Mouse (Mus musculus) cortical plate, adult 2 months (tissue): ENCODE results near the gene Zbtb38. TPM values are rescaled to one million over a fixed set of nuclear protein-coding genes. Genes with fewer than 3 reads are reported as not detected.
A peak's percentile ranks its signal among the peaks of the same experiment; 100 is the strongest.
"Not testable (repeated sequence)": the region's sequence is repeated elsewhere in the genome, so short reads cannot be mapped to it uniquely, and the experiment has no call there.

Experiments
- H3K27ac ChIP-seq: fragments of 200-500 bp; 2 replicates; pipeline ENCODE4 v1.5.1; 2012; ENCODE audit warnings: low read length, control low read depth, inconsistent platforms; ENCODE audit not compliant: insufficient read depth
- H3K4me1 ChIP-seq: fragments of 200-500 bp; 2 replicates; pipeline ENCODE4 v1.6.1; 2011; ENCODE audit warnings: low read length; ENCODE audit not compliant: control insufficient read depth, insufficient read depth
- H3K4me3 ChIP-seq: fragments of 200-500 bp; 2 replicates; pipeline ENCODE4 v1.5.1; 2011; ENCODE audit warnings: mild to moderate bottlenecking, low read length, control low read depth; ENCODE audit not compliant: insufficient read depth
- CTCF ChIP-seq: fragments of 200-500 bp; IDR thresholded peaks from 2 replicates; pipeline ENCODE4 v1.5.1; 2011; ENCODE audit warnings: mild to moderate bottlenecking, control low read depth, low read length; ENCODE audit not compliant: insufficient read depth; ENCODE audit errors: extremely low read depth
- POLR2A ChIP-seq: fragments of 200-500 bp; IDR thresholded peaks from 2 replicates; pipeline ENCODE4 v1.6.1; 2011; ENCODE audit warnings: mild to moderate bottlenecking, low read length, control low read depth; ENCODE audit not compliant: insufficient read depth; ENCODE audit errors: extremely low read depth
- polyA plus RNA-seq: library from polyadenylated mRNA; depleted of rRNA; stranded (reverse); fragments of >200 nt; gene quantifications from 2 replicates; pipeline ENCODE4 v1.2.3, GENCODE M21; 2012

The Zbtb38 gene
- polyA plus RNA-seq, 1 experiment: 19.1 TPM

DNA sequence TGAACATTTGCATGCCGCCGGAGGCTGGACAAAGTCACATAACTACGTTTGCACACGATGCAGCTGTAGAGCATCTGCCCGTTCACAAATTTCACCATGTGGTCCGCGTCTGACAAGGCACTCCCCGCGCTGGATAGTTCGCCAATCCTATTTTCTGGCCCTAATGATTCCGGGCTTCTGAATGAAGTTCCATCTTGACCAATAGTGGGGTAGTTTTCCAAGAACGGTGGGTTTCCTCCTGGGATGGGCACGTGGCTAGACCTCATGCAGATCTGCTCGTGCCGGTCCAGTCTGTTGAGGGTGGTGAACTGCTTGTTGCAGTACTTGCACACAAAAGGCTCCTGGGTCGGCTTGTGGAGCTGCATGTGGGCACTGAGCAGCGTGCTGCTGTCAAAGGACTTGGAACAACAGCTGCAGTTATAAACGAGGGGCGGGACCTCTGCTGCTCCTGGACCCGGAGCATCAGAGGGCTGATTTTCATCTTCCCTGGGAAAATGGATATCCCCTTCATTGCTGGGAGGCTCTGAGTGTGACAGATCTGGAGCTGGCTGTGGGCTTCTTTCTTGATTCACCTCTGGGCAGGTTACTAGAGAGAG is 64.9 kb downstream of the Zbtb38 start:
- TF ChIP-seq CTCF: no peak
- Histone ChIP-seq H3K4me3 (no peak overlapping the region), H3K27ac (no peak overlapping the region), H3K4me1 (peaks cover 4% of the 10 kb centered on the region; the same call in 1 of the 2 replicates)

DNA sequence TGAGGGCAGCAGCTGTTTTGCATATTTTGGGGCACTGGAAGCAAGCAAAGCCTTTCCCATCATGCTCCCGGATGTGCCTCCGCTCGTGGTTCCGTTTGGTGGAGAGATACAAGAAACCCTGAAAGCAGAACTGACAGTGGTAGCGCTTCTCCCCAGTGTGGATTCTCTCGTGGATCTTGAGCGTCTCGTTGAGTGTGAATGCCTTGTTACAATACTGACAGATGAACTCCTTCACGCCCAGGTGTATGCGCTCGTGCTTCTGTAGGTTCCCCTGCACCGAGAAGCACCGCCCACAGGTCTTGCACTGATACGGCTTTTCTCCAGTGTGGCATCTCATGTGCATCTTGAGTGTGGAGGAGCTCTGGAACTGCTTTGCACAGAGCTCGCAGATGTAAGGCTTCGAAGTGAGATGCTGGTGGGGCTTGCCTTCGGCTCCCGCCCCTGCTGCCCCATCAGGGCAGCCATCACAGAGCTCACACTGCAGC is 67.0 kb downstream of the Zbtb38 start:
- TF ChIP-seq CTCF (no peak), POLR2A (no peak)
- Histone ChIP-seq H3K27ac (no peak overlapping the region), H3K4me3 (no peak overlapping the region), H3K4me1 (peaks cover 4% of the 10 kb centered on the region; the same call in 1 of the 2 replicates)

DNA sequence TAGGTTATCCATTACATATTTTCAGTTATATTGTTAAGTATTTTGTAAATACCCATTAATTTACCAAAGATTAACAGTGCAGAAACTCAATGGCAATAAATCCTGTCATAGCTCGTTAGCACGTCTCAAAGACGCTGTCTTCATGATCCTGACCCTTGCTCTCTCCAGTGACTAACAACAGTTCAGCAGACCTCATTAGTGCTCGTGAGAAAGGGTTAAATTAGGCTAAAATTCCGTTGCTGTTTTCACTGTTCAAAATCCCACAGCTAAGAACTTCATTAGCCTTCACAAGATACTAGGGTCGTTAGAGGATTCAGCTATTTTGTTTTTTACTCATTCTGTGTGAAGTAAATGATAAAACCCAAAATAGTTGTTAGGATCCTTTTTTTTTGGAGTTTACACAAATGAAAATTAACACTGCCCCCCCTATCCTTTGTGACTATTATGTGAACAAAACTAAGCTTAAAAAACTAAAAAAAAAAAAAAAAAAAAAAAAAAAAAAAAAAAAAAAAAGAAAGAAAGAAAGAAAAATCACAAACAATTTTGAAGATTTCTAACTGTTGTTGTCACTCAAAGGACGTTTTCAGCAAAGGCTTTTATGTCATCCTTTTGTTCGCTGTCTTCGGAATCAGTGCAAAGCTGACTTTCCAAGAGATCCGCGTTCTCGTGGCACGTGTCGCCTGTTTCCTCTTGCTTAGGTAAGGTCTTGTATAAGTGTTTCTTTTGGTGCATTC is 67.6 kb downstream of the Zbtb38 start:
- H3K27ac ChIP-seq: no peak overlapping the region
- H3K4me3 ChIP-seq: no peak overlapping the region
- peaks cover 4% of the 10 kb centered on the region; the same call in 1 of the 2 replicates for H3K4me1 ChIP-seq
- TF ChIP-seq POLR2A: no peak
- no peak for TF ChIP-seq CTCF

DNA sequence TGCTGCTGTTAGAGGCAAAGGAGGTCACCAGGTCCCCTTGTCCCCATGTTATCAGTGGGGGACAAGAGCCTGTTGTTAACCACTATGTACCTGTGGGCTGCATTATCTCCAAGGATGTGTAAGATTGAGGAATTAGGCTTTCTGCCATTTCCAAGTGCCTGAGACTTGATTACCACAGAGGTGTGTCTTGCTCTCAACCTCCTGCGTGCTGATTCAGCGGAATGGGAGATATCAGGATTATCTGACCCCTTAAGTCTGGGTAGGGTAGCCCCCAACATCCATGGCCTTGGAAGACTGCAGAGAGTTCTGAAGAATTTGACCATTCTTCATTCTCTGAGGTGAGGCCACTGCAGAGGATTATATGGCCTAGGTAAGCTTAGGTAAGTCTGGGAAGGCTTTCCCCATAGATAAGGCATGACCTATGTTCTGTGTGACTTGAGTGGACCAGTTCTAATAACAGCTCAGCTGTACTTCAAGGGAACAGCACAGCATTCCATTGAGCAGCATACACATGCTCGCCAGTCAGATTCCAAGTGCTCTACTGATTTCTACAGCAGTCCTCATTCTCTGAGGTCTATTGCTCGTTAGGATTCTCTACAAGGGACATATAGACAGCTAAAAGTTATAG is 68.4 kb downstream of the Zbtb38 start:
- TF ChIP-seq POLR2A (no peak), CTCF (no peak)
- Histone ChIP-seq H3K4me1 (peaks cover 4% of the 10 kb centered on the region; the same call in 1 of the 2 replicates), H3K27ac (no peak overlapping the region)

DNA sequence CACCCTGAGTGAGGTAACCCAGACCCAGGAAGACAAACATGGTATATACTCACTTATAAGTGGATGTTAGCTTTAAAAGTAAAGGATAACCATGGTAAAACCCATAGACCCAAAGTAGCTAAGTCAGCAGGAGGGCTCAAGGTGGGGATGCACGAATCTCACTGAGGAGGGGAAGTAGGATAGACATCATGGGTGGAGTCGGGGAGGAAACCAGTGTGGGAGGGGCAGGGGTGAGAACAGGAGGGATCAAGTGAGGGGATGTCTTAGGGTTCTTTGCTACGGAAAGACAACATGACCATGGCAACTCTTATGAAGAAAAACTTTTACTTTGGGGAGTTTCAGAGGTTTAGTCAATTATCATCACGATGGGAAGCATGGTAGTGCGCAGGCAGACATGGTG is 74.0 kb downstream of the Zbtb38 start:
- TF ChIP-seq CTCF (no peak), POLR2A (no peak)
- Histone ChIP-seq H3K4me1 (no peaks in the 10 kb centered on the region), H3K4me3 (no peak overlapping the region), H3K27ac (no peak overlapping the region)

More for the DNA sequence above, 68.4 kb downstream of the Zbtb38 start:
- H3K4me3 ChIP-seq: no peak overlapping the region

DNA sequence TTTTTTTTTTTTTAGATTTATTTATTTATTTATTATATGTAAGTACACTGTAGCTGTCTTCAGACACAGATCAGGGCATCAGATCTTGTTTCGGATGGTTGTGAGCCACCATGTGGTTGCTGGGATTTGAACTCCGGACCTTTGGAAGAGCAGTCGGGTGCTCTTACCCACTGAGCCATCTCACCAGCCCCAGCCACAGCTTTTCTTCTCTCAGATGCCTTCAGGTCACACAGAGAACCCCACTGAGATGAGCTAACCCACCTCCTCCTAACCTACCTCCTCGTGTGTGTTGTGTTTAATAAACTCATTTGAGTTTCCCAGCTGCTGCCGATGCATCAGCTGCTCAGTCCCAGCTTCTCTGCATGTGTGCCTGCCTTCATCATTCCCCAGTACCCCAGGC is 74.9 kb downstream of the Zbtb38 start:
- H3K4me3 ChIP-seq, H3K27ac ChIP-seq, H3K4me1 ChIP-seq: not testable (repeated sequence)

DNA sequence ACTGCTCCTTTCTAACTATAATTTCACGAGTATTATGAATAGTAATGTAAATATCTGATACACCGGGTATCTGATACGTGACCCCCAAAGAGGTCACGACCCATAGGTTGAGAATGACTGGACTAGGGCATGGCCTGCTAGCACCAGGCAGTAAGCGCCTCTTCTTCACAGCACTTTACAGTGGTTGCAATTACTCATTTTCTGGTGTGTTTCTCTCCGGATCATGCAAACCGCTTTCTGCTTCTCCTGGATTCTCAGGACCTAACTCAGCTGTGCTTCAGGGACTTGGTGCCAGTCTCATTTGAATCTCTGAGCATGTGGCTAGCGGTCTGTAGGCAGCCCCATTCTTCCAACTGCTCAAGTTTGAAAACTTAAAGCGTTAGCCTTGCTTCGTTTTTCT is 76.0 kb downstream of the Zbtb38 start:
- Histone ChIP-seq H3K27ac (no peak overlapping the region), H3K4me3 (no peak overlapping the region), H3K4me1 (no peaks in the 10 kb centered on the region)
- no peak for TF ChIP-seq CTCF
- TF ChIP-seq POLR2A: no peak

DNA sequence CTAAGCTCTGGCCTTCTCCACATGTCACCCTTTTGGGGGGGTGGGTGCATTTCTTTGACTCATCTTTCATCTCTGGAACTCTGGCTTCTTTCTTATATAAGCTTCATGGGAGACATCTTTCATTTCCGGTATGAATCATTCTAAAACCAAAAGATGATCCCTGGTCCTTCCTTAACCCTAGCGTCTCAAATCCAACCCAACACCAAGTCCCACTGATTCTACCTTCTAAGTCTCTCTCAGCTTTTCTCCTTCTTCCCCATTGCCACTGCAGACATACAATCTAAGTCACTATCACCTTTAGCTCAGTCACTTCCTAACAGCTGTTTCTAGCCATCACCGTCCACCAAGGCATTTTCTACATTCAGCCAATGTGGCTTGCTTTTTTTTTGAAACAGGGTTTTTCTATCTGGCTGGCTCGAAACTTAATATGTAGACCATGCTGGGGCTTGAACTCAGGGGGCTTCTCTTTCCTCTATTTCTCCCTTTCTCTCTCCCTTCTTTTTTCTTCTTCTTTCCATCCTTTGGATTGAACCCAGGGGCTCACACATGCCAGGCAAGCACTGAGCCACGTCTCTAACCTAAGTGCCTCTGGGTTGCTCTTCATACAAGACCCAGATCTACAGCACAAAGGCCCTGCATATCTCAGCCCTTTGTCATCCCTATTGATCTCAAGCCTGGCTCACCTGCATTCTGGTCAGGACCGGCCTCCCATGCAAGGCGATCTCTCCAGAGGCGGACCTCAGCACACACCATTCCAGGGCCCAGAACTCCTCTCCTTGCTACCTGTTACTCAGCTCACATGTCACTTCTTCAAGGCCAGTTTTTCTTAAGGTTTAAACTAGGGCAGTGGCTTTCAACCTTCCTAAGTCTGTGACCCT is 76.6 kb downstream of the Zbtb38 start:
- no peak overlapping the region for H3K27ac ChIP-seq
- TF ChIP-seq POLR2A (no peak), CTCF (no peak)
- no peak overlapping the region for H3K4me3 ChIP-seq
- H3K4me1 ChIP-seq: no peaks in the 10 kb centered on the region

DNA sequence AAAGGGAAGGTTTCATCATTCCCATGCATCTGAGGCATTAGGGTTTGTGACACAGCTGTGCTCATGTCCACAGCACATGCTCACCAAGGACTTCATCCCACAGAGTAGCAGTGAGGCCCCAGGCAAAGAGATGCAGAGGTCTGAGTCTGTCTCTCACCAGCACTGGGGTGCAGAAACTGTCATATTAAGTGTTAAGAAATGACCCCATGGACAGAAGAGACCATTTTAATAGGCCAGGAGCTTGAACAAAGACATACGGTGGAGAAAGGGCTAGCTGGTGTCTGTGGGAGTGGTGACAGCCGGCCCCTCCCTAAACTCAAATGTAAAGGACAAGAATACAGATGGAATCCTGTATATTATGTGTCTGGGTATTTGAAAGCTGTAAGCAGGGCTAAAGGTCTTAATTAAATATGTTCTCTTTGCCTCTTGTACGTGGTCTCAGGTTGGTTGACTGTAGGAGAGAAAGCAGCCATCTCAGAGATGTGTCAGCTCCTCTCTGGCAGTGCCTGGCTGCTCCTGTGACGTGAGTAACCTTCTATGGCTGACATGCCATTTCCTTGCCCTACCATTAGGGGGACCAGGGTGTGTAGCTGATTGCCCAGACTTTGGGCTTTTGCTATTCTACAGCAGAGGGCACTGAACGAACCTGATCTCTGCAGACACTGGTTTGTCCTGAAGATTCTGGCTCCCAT is 77.4 kb downstream of the Zbtb38 start:
- peak; percentile 81 for TF ChIP-seq CTCF
- TF ChIP-seq POLR2A: no peak
- no peak overlapping the region for H3K27ac ChIP-seq
- no peaks in the 10 kb centered on the region for H3K4me1 ChIP-seq
- H3K4me3 ChIP-seq: no peak overlapping the region
